Mouse (Mus musculus): ENCODE measurements at regions not wholly inside any gene's neighbourhood (a gene's known extent, or its start where the extent isn't known, plus 50 kb on each side); places are given as distances from the start of the nearest gene placed in this dataset.

DNA sequence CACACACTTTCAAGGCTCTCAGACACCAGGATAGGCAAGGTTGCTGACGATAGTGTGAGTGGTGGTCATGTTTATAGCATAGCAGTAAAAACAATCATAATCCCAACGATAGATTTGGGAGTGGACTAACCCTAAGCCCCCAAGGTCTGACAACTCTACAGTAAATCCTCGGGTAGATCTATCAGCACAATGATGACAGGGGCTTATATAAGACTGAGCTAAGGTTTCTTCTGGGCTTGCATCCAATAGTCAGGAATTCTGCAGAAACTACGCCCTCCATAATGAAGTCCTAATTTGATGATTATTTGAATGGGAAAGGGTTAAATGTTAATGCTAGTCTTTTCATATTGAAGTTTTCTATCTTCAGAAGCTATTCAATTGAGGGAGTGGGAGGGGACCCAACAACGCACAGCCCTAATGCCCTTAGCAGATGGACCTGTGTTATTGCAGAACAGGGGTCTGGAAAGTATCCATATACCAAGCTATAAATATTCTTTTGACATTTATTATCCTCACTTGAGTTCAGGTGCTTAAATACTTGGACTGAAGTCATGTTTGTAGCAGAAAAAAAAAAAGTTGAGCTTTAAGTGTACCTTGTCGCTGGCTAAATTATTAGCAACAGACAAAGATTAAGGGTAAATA is 311.8 kb upstream of the Spag17 start:
- Histone ChIP-seq H3K27me3 (ENCODE audit: control insufficient read depth, insufficient read depth, low read length) (no peaks in the 10 kb centered on the region), H3K36me3 (ENCODE audit: control insufficient read depth, insufficient read depth, low read length) (no peaks in the 10 kb centered on the region), H3K4me2 (no peak overlapping the region), H3K27ac (ENCODE audit: low read depth, low read length) (no peak overlapping the region), H3K4me3 (ENCODE audit: low read depth, low read length) (no peak overlapping the region), H3K9ac (ENCODE audit: low read length) (no peak overlapping the region), H3K4me1 (ENCODE audit: control insufficient read depth, insufficient read depth, low read length) (no peaks in the 10 kb centered on the region), H3K9me3 (ENCODE audit: control insufficient read depth, low read length) (no peaks in the 10 kb centered on the region)
- ATAC-seq (ENCODE audit: low FRiP score), result no peak
- no peak for DNase-seq (ENCODE audit: low spot score, missing footprints)
- WGBS, result 88% methylated on average over 6 of the region's 6 CpGs

DNA sequence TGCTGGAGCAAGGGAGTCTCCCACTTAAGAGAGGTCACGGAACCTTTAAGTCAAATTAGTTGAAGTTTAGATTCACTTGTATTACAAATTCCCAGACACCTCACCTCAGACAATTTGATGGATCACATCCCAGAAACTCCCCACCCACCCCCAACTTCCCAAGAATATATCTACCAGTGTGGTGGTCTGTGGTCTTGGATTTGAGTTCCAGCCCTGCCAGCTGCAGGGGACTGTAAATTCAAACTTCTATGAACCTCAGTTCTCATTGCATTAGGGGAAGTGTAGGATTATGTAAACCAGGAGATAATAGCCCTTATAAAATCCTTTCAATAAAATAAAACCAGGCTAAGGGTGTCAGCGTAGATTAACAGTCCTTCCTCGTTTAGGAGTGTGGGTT is 311.2 kb upstream of the Spag17 start:
- H3K36me3 ChIP-seq (ENCODE audit: control insufficient read depth, insufficient read depth, low read length), result no peaks in the 10 kb centered on the region
- H3K4me3 ChIP-seq (ENCODE audit: low read depth, low read length), result no peak overlapping the region
- H3K4me2 ChIP-seq, result no peak overlapping the region
- H3K9me3 ChIP-seq (ENCODE audit: control insufficient read depth, low read length), result no peaks in the 10 kb centered on the region
- H3K27ac ChIP-seq (ENCODE audit: low read depth, low read length), result no peak overlapping the region
- no peak overlapping the region for H3K9ac ChIP-seq (ENCODE audit: low read length)
- ATAC-seq (ENCODE audit: low FRiP score) (no peak), DNase-seq (ENCODE audit: low spot score, missing footprints) (no peak)
- WGBS, result 87% methylated on average over 3 of the region's 3 CpGs
- H3K27me3 ChIP-seq (ENCODE audit: control insufficient read depth, insufficient read depth, low read length), result no peaks in the 10 kb centered on the region
- H3K4me1 ChIP-seq (ENCODE audit: control insufficient read depth, insufficient read depth, low read length), result no peaks in the 10 kb centered on the region

DNA sequence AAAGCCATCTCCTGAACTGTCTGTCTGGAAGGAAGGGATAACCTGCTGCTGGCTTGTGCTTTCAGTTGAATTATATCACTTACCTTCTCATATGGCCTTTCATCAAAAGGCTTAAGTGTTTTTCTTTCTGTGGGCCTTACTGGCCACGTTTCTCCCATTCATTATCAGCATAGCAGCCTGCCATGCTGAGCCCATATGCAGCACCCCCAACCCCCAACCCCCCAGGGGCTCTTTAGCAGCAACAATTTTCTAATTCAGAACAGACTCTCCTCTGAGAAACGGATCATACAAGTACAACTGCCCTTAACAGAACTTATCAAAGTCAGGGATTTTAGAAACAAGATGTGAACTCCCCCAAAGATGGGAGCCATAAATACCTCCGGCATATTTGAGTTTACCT is 282.5 kb upstream of the Spag17 start:
- WGBS, result 67% methylated on average over 3 of the region's 3 CpGs
- Histone ChIP-seq H3K27me3 (ENCODE audit: control insufficient read depth, insufficient read depth, low read length) (no peaks in the 10 kb centered on the region), H3K9ac (ENCODE audit: low read length) (no peak overlapping the region), H3K9me3 (ENCODE audit: control insufficient read depth, low read length) (no peaks in the 10 kb centered on the region), H3K4me2 (no peak overlapping the region), H3K4me3 (ENCODE audit: low read depth, low read length) (no peak overlapping the region), H3K27ac (ENCODE audit: low read depth, low read length) (no peak overlapping the region), H3K36me3 (ENCODE audit: control insufficient read depth, insufficient read depth, low read length) (no peaks in the 10 kb centered on the region), H3K4me1 (ENCODE audit: control insufficient read depth, insufficient read depth, low read length) (no peaks in the 10 kb centered on the region)
- no peak for ATAC-seq (ENCODE audit: low FRiP score)
- DNase-seq (ENCODE audit: low spot score, missing footprints), result no peak

DNA sequence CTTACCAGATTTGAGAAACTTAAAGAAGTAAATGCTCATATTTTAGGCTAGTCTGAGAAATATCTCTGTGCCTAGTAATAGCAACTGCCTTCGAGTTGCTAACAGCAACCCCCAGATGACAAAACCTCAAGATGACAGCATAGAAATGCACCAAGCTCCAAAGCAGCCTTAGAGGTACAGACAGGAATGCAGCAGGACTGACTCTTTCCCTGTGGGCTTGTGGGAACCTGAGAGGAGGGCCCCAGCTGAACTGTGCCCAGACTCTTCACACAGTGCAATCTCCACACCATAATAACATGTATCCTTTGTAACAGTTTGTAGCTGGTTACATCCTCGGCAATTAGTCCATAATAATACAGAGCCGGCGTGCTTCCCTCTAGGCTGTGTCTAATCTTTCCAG is 252.9 kb upstream of the Spag17 start:
- H3K27ac ChIP-seq (ENCODE audit: low read depth, low read length), result no peak overlapping the region
- no peaks in the 10 kb centered on the region for H3K9me3 ChIP-seq (ENCODE audit: control insufficient read depth, low read length)
- ATAC-seq (ENCODE audit: low FRiP score) (no peak), DNase-seq (ENCODE audit: low spot score, missing footprints) (no peak)
- 88% methylated on average over 4 of the region's 4 CpGs for WGBS
- H3K4me1 ChIP-seq (ENCODE audit: control insufficient read depth, insufficient read depth, low read length), result no peaks in the 10 kb centered on the region
- H3K27me3 ChIP-seq (ENCODE audit: control insufficient read depth, insufficient read depth, low read length), result no peaks in the 10 kb centered on the region
- H3K9ac ChIP-seq (ENCODE audit: low read length), result no peak overlapping the region
- no peak overlapping the region for H3K4me2 ChIP-seq
- H3K36me3 ChIP-seq (ENCODE audit: control insufficient read depth, insufficient read depth, low read length), result no peaks in the 10 kb centered on the region
- no peak overlapping the region for H3K4me3 ChIP-seq (ENCODE audit: low read depth, low read length)

DNA sequence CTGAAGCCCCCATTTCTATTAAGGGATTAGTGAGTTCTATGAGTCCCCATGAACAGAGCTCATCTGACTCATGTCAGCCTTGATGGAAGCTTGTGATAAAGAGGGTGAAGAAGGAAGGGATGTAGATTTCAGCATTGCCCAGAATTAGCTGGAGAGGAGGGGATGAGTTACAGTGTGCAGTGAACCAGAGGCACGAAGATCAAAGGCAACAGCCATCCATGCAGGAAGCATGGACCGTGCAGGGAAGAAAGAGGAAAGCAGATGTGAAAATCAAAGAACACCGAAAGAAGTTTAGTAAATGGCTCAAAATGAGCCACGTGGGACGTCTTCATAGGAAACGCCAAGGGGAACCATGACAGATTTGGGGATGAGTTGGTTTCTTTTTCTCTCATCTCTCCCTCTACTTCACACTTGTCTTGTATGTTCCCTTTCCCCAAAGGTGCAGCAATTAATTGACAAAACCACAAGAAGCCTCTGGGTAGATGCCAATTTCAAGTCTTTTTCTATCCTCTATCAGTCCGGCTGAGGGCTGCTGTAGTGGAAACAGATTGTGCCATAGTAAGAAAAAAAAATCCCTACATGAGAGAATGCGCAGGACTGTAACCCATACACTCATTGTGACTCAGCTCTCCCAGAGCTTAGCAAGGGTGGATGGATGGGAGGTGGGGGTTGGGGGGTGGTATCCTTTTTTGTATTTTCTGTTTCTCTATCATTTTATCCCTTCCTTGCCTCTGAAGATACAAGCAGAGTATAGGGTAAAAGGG is 243.7 kb upstream of the Spag17 start:
- H3K4me2 ChIP-seq, result no peak overlapping the region
- no peaks in the 10 kb centered on the region for H3K27me3 ChIP-seq (ENCODE audit: control insufficient read depth, insufficient read depth, low read length)
- no peak overlapping the region for H3K27ac ChIP-seq (ENCODE audit: low read depth, low read length)
- ATAC-seq (ENCODE audit: low FRiP score) (no peak), DNase-seq (ENCODE audit: low spot score, missing footprints) (no peak)
- no peak overlapping the region for H3K9ac ChIP-seq (ENCODE audit: low read length)
- WGBS, result 61% methylated on average over 8 of the region's 8 CpGs
- H3K4me3 ChIP-seq (ENCODE audit: low read depth, low read length), result no peak overlapping the region
- no peaks in the 10 kb centered on the region for H3K36me3 ChIP-seq (ENCODE audit: control insufficient read depth, insufficient read depth, low read length)
- H3K9me3 ChIP-seq (ENCODE audit: control insufficient read depth, low read length), result no peaks in the 10 kb centered on the region
- no peaks in the 10 kb centered on the region for H3K4me1 ChIP-seq (ENCODE audit: control insufficient read depth, insufficient read depth, low read length)

DNA sequence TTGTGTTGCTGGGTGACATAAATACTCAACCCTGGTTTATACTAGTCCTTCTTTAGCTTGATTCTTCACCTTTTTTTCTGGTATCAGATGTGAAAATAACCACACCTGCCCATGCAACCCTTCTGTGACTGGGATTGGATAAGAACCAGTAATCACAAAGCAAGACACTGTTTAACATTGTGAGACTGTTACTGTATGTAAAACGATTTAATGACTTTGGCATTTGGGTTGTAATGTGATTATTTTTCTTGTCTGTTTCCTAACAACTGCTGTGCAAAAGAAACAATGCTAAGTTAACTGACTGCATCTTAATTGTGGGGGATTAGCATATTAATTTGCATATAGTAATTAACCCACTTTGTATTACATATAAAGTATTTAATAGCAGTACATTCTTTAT is 240.3 kb upstream of the Spag17 start:
- Histone ChIP-seq H3K27ac (ENCODE audit: low read depth, low read length) (no peak overlapping the region), H3K9ac (ENCODE audit: low read length) (no peak overlapping the region), H3K9me3 (ENCODE audit: control insufficient read depth, low read length) (no peaks in the 10 kb centered on the region), H3K4me1 (ENCODE audit: control insufficient read depth, insufficient read depth, low read length) (no peaks in the 10 kb centered on the region), H3K27me3 (ENCODE audit: control insufficient read depth, insufficient read depth, low read length) (no peaks in the 10 kb centered on the region), H3K4me2 (no peak overlapping the region), H3K36me3 (ENCODE audit: control insufficient read depth, insufficient read depth, low read length) (no peaks in the 10 kb centered on the region), H3K4me3 (ENCODE audit: low read depth, low read length) (no peak overlapping the region)
- WGBS, result 83% methylated on average over 1 of the region's 1 CpGs
- no peak for DNase-seq (ENCODE audit: low spot score, missing footprints)
- ATAC-seq (ENCODE audit: low FRiP score), result no peak

DNA sequence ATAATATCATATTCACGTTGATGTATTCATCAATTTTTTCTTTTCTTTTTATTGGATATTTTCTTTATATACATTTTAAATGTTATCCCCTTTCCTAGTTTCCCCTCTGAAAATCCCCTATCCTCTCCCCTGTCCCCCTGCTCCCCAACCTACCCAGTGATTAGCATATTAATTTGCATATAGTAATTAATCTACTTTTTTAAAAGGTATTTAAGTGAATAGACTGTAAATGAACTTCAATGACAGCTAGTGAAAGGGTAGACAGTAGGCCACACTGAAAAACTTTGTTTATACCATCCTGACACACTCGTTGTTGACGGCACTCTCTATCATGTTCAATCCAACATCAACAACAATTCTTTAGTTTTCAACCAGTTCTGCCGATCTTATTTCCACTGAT is 239.9 kb upstream of the Spag17 start:
- no peaks in the 10 kb centered on the region for H3K36me3 ChIP-seq (ENCODE audit: control insufficient read depth, insufficient read depth, low read length)
- no peak overlapping the region for H3K9ac ChIP-seq (ENCODE audit: low read length)
- no peak overlapping the region for H3K27ac ChIP-seq (ENCODE audit: low read depth, low read length)
- H3K4me3 ChIP-seq (ENCODE audit: low read depth, low read length), result no peak overlapping the region
- 92% methylated on average over 4 of the region's 4 CpGs for WGBS
- H3K4me1 ChIP-seq (ENCODE audit: control insufficient read depth, insufficient read depth, low read length), result no peaks in the 10 kb centered on the region
- DNase-seq (ENCODE audit: low spot score, missing footprints) (no peak), ATAC-seq (ENCODE audit: low FRiP score) (no peak)
- H3K4me2 ChIP-seq, result no peak overlapping the region
- no peaks in the 10 kb centered on the region for H3K27me3 ChIP-seq (ENCODE audit: control insufficient read depth, insufficient read depth, low read length)
- no peaks in the 10 kb centered on the region for H3K9me3 ChIP-seq (ENCODE audit: control insufficient read depth, low read length)

DNA sequence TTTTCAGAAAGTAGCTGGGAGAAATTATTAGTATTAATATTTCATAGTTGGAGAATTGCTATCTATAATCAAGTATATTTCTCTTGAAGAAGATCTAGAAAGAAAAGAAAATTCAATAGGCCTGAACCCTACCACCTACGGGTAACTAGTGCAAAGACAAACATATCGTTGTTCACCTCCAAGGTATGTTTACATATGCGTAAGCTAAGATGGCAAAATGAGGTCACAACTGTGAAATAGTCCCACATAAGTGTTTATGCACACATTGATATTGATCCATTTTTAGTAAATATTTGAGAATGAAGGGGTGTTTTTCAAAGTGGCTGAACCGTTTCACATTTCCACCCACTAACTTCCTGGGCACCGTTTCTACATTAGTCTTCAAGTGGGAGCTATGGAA is 227.6 kb upstream of the Spag17 start:
- 89% methylated on average over 5 of the region's 5 CpGs for WGBS
- Histone ChIP-seq H3K27ac (ENCODE audit: low read depth, low read length) (no peak overlapping the region), H3K4me1 (ENCODE audit: control insufficient read depth, insufficient read depth, low read length) (no peaks in the 10 kb centered on the region), H3K9ac (ENCODE audit: low read length) (no peak overlapping the region), H3K9me3 (ENCODE audit: control insufficient read depth, low read length) (no peaks in the 10 kb centered on the region), H3K4me3 (ENCODE audit: low read depth, low read length) (no peak overlapping the region), H3K36me3 (ENCODE audit: control insufficient read depth, insufficient read depth, low read length) (no peaks in the 10 kb centered on the region), H3K4me2 (no peak overlapping the region), H3K27me3 (ENCODE audit: control insufficient read depth, insufficient read depth, low read length) (no peaks in the 10 kb centered on the region)
- DNase-seq (ENCODE audit: low spot score, missing footprints) (no peak), ATAC-seq (ENCODE audit: low FRiP score) (no peak)

DNA sequence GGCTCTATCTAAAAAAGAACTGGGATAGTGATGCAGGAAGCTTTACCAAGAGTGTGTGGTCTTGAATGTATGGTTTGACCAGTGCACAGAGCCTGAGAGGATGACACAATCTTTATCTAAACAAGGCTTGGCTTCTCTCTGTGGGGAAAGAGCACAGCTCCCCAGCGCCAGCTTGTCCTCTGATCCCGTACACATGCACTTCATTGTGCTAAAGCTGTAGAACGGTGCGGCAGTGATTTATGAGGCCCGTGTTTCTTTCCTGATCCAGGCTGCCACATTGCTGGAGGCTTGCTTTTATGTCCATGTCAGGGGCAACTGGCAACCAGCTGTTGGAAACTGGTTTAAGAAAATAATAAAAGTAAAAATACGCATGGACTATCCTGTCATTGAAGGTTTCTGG is 221.4 kb upstream of the Spag17 start:
- H3K4me1 ChIP-seq (ENCODE audit: control insufficient read depth, insufficient read depth, low read length), result no peaks in the 10 kb centered on the region
- no peaks in the 10 kb centered on the region for H3K27me3 ChIP-seq (ENCODE audit: control insufficient read depth, insufficient read depth, low read length)
- WGBS, result 89% methylated on average over 6 of the region's 6 CpGs
- no peaks in the 10 kb centered on the region for H3K36me3 ChIP-seq (ENCODE audit: control insufficient read depth, insufficient read depth, low read length)
- no peak overlapping the region for H3K27ac ChIP-seq (ENCODE audit: low read depth, low read length)
- H3K4me2 ChIP-seq, result no peak overlapping the region
- H3K4me3 ChIP-seq (ENCODE audit: low read depth, low read length), result no peak overlapping the region
- DNase-seq (ENCODE audit: low spot score, missing footprints) (no peak), ATAC-seq (ENCODE audit: low FRiP score) (no peak)
- no peak overlapping the region for H3K9ac ChIP-seq (ENCODE audit: low read length)
- no peaks in the 10 kb centered on the region for H3K9me3 ChIP-seq (ENCODE audit: control insufficient read depth, low read length)
